Mouse (Mus musculus) adrenal gland, postnatal 25 days (tissue): ENCODE data around the gene Hist1h3b. TPM values are rescaled to one million over a fixed set of nuclear protein-coding genes. Genes with fewer than 3 reads are reported as not detected.
"Not testable (repeated sequence)": the region's sequence is repeated elsewhere in the genome, so short reads cannot be mapped to it uniquely, and the experiment has no call there.

ENCODE experiments used
- DNase-seq: peaks from one replicate; pipeline ENCODE4 v3.0.0; 2021; ENCODE audit warnings: mixed read lengths
- total RNA-seq: library from RNA; stranded (reverse); gene quantifications from 2 replicates; pipeline ENCODE4 v1.2.3, GENCODE M21; 2021

Gene Hist1h3b
- total RNA-seq, 1 experiment from 2014 or later: 94.0 TPM

DNA sequence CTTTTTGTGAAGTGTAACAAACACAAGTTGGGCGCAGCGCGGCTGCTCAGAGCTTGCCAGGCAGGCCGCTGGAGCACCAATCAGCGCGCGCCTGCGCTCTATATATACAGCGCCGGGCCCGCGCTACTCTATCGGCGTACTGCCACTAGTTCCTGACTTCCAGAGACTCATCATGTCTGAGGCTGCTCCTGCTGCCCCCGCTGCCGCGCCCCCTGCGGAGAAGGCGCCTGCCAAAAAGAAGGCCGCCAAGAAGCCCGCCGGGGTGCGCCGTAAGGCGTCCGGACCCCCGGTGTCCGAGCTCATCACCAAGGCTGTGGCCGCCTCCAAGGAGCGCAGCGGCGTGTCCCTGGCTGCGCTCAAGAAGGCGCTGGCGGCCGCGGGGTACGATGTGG is 13.4 kb upstream of the Hist1h3b start, which contains the start of gene Hist1h1c:
Gene Hist1h1c (plus strand): TSS at position 132 of the 392 bp plus-strand sequence.
- peak; percentile 85 for DNase-seq

DNA sequence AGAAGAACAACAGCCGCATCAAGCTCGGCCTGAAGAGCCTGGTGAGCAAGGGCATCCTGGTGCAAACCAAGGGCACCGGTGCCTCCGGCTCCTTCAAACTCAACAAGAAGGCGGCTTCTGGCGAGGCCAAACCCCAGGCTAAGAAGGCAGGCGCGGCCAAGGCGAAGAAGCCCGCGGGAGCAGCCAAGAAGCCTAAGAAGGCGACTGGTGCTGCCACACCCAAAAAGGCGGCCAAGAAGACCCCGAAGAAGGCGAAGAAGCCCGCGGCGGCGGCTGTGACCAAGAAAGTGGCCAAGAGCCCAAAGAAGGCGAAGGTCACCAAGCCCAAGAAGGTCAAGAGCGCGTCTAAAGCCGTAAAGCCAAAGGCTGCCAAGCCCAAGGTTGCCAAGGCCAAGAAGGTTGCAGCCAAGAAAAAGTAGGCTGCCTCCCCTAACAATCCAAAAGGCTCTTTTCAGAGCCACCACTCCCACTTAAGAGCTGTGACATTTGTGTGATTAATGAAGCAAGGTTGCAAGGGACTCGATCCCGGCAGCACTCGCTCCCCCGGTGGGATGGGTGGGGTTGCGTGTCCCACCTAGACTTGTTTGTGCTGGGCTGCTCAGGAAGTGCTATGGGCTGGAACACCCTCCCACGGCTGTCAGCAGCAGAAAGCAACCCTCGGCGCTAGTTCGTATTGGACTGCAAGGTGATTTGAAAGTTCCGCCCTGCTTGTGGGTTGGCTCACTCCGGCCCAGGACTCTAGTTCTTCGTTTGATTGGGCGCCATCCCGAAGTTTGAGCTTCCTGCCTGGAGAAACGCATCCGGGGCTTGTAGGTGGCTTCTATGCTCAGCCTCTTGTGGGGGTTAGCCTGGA is 12.8 kb upstream of the Hist1h3b start:
- peak; percentile 88 for DNase-seq

DNA sequence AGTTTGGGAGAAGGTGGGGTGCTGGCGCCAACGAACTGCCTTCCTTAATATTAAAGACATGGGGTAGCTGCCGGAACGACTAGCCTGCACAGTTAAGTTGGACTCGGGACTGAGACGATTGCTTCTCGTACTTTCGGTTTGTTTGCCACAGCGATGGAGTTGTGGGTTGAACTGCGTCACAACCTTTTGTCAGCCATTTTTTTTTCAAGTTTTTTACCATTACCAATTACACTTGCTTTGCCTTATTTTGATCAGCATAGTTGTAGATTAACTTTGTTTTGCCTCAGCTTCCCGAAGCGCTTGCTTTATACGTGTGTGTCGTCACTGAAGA is 12.2 kb upstream of the Hist1h3b start:
- DNase-seq: no peak

DNA sequence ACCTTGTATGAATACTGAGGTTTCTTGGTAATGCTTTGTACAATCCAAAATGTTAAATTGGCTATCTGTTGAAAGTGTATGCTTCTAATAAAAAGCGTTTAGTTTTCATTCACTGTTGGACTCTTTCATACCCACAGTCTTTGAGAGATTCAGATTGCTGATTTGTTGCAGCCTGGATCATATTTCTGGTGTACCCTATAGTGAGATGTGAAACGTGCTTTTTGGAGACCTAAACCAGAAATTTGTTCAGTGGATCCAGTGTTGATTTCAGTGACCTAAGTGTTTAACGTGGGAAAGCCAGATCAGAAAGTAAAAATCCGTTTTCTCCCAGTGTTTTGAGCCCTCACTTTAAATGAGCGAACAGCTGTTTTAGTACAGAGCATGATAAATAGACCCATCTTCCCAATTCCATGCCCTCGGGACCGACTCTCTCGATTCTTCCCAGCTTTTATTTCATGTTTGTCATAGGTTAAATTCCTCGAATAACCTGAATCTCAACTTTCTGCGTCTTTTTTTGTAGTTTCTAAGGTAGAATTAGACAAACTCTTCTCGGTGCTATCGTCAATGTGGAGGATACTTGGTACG is 11.7 kb upstream of the Hist1h3b start:
- DNase-seq: no peak

DNA sequence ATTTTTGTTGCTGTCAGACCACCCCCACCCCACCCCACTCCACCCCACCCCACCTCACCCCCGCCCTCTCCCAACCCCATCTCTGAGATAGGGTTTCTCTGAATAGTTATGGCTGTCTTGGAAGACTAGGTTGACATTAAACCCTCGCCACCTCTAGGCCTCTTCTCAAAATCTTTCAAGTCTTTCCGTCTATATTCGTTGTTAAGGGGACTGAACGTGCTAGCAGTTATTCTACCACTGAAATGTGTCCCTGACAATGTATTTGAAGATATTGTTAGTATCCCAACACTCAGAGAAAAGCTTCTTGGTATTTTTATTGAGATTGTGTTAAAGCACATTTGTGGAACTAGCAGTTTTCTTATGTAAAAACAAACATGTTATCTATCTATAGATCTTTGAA is 11.2 kb upstream of the Hist1h3b start:
- no peak for DNase-seq

DNA sequence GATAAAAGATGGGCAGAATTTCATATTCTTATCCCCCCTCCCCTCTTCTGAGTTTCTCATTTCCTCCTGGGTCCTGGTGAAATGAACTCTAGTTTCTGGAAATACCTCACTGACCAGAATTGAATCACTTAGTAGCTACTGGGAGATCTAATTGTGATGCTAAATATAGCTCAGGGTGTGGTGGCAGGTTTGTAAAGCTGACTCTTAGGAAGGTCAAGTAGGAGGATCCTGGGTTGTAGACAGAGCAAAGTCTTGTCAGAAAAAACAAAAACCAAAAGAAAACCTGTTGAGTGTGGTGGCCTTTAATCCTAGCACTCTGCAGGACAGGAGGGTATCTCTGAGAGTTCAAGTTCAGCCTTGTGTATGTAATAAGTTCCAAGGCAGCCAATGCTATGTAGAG is 10.1 kb upstream of the Hist1h3b start:
- no peak for DNase-seq

DNA sequence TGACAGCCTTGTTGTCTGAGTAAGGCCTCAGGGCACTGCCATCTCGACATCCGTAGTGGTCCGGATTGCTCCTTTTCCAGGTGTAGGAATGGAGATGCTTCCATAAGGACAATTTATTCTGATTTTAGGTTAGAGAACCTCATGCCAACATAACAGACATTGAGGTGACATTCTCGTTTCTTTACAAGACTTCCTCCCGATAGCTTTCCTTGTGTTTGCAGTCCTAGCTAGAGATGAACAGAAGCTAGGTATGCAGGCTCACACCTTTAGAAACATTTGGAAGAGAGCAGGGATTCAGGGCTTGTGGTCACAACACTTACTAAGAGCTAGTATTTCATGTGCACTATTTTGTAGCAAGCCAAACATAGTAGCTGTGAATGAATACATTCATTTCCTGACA is 8.9 kb upstream of the Hist1h3b start:
- no peak for DNase-seq

DNA sequence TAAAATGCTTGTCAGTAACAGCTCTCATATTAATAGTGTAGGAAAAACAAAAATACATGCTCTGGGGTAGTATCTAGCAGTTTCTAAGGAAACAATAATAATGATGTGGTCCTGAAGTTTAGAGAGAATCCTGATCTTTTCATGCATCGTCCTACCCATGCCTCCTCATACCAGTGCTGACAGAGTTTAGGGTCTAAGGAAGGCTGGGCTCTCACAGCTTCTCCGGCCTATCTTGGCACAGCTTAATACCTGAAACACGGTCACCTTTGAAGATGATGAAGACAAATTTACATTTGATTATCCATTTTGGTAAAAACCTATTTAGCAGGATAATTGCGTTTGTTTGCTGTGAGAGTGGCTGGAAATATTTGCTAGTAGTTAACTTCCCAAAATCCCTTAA is 8.1 kb upstream of the Hist1h3b start:
- no peak for DNase-seq

DNA sequence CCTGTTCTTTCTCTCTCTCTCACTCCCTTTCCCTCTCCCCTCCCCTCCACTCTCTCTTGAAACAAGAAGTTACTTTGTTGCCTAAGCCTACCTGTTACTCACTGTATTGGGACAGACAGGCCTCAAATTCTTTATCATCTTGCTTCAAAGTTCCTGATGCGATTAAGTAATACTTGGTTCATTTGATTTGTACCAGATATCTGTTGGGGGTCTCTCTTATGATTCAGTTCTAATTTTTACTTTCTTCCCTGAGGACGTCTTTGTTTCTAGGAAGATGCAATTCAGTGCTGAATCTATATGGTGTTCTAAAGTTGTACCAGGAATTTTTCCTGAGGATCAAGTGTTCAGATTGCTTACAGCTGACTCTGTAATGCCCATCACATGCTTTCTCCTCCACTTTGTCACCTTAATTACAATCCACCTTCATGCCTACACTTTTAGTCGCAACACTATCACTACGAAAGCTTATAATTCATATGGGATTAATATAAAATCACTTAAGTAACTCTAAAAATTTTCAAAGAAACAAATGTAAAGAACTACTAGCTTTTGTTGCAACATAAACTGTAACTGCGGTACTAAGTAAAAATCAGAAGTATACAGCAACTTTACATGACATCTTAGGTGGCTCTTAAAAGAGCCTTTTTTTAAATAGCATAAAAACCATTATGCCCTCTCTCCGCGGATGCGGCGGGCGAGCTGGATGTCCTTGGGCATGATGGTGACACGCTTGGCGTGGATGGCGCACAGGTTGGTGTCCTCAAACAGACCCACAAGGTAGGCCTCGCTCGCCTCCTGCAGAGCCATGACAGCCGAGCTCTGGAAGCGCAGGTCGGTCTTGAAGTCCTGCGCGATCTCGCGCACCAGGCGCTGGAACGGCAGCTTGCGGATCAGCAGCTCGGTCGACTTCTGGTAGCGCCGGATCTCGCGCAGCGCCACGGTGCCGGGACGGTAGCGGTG is 7.4 kb upstream of the Hist1h3b start:
- no peak for DNase-seq

DNA sequence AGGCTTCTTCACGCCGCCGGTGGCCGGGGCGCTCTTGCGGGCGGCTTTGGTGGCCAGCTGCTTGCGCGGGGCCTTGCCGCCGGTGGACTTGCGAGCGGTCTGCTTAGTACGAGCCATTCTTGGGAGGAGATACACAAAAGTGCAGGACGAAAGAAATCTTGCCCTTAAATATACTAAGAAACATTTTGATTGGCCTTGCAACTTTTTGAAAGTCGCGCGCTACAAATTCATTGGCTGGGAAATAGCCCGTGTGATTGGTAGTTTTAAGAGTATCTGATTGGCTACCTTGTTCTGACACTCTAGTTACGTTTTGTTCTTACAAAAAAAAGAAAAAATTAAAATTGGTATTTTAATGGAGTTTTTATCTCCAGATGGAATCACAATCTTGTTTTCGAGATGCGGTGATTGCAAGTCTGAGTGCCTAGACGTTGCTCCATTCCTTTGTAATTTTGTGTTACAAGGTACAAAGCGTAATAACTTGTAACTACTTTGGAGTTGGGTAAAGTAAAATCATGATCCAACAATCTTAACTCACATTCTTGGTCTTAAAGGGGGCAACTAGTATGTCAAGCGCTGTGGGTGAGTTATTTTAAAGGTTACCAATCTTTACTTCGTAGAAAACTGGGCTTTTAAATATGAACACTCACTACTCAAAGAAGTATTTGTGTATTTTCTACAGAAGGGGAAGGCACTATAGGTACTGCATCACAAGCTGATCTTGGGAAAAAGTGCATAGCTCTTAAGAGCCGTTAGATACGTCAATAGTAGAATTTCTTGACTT is 6.5 kb upstream of the Hist1h3b start, which contains the start of gene Hist1h3c:
Gene Hist1h3c (minus strand): TSS at position 222 of the 781 bp plus-strand sequence.
- DNase-seq: peak; percentile 77

DNA sequence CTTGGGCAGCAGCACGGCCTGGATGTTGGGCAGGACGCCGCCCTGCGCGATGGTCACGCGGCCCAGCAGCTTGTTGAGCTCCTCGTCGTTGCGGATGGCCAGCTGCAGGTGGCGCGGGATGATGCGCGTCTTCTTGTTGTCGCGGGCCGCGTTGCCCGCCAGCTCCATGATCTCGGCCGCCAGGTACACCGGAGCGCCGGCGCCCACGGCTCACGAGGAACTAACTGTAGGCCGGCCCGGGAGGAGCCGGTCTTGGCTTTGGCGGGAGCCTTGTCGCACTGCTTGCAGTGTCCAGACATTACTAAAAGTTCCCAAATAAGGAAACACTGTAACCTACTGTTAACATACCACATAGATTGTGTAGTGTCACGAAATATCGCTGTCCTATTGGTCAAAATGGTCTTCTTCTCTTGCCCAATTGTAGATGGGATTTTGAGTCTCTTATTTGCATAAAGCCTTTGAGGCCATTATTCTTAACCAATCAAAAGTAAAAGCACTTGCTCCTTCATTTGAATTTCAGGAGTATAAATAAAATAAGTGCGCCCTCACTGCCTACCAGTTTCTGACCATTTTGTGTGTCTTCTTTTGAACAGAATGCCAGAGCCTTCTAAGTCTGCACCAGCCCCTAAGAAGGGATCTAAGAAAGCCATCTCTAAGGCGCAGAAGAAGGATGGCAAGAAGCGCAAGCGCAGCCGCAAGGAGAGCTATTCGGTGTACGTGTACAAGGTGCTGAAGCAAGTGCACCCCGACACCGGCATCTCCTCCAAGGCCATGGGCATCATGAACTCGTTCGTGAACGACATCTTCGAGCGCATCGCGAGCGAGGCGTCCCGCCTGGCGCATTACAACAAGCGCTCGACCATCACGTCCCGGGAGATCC is 5.6 kb upstream of the Hist1h3b start, which contains the start of gene Hist1h2bb:
Gene Hist1h2bb (plus strand): TSS at position 534 of the 880 bp plus-strand sequence.
- DNase-seq: peak; percentile 52

DNA sequence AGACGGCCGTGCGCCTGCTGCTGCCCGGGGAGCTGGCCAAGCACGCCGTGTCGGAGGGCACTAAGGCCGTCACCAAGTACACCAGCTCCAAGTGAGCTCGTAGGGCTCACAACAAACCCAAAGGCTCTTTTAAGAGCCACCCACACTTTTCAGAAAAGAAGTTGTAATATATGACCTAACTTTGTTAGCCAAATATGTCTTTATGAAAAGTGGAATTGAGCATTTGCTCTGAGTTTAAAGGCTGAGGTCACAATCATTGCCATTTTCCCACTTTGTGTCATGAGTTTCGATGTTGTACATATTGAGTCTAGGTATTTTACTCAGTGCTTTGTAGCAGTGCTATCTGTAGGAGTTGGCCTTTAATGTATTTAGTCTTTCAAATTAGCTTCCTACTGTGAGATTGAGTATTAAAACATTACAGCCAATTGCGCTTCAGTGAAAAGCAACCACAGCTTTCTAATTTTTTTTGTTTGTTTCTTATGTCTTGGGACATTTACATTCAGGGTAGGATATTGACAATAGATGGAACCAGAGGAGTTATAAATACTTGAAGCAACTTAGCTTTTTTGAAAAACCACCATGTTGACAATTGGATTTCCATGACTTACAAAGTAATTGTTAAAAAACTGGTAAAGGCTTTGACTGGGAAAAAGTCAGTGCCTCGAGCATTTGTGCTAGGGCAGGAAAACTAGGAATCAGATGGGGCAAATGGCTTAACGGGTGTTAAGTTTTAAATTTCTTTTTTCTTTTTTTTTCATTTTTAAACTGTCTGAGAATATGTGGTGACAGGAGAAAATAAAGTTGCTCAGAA is 4.8 kb upstream of the Hist1h3b start:
- DNase-seq: no peak

DNA sequence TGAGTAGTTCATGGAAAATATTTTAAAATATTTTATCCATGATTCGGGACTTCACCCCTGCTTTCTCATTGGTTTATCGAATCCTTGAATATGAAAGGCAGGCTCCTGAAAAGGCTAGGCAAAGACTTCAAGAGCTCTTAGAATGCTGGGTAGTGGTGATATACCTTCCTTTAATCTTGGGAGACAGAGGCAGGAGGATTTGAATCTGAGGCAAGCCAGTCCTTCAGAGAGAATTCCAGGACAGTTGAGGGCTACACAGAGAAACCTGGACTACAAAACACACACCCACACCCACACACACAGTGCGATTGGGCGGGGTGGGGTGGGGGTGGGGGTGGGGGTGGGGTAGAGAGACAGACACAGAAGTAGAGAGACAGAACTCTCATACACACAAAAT is 4.2 kb upstream of the Hist1h3b start:
- no peak for DNase-seq

DNA sequence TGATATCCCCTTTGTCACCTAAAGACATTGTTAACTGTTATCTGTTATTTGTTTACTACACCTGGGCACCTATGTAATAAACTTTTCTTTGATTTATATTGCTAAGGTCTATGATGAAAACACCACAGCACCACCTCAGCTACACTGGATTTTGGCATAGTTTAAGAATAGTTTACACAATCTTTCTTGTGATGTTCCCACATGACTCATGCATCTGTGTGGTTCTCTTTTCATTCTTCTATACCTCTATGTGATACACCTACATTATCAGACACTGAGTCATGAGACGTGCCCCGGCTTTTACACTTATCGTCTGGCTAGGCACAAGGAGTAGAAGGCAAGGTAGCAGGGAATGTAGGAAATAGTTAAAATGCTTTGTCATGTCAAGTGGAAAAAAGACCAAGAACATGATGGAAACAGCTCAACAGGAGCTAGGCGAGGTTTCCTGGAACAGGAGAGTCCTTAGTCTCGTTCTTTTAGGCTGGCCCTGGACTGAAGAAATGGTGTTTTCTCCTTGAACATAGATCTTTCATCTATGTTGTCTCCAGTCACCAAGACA is 2.4 kb upstream of the Hist1h3b start:
- DNase-seq: no peak

DNA sequence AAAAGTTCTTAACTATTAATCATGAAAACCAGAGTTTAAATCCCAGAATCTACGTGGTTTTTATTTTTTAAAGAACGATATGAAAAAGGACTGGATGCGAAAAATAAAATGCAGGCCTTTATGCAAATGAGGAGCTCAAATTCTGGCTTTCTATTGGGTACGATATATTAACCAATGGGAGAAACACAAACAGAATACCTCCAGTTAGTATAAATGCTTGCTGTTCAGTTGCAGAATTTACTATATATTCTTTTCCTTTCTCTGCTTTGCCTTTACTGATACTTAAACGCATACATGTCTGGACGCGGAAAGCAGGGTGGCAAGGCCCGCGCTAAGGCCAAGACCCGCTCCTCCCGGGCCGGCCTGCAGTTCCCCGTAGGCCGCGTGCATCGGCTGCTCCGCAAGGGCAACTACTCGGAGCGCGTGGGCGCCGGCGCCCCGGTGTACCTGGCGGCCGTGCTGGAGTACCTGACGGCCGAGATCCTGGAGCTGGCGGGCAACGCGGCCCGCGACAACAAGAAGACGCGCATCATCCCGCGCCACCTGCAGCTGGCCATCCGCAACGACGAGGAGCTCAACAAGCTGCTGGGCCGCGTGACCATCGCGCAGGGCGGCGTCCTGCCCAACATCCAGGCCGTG is 1.1 kb upstream of the Hist1h3b start, which contains the start of gene Hist1h2ab:
Gene Hist1h2ab (plus strand): TSS at position 288 of the 639 bp plus-strand sequence.
- DNase-seq: not testable (repeated sequence)

DNA sequence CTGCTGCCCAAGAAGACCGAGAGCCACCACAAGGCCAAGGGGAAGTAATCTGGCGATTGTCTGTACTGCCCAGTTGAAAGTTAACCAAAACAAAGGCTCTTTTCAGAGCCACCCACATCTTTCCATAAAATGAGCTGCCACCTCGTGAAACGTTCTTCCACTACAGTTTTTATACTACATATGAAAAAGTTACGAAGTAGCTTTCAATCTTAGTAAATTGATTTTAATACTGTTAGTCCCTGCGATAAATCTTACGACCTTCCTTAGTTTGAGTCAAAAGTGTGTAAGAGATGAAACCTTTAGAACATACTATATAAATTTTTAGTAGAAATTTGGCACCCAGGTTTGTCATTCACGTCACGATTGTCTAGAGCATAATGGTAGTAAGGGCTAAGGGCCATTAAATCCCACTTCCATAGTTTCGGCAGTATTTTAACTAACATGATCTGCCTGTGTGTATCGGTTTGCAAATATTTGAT is 550 bp upstream of the Hist1h3b start:
- no peak for DNase-seq

DNA sequence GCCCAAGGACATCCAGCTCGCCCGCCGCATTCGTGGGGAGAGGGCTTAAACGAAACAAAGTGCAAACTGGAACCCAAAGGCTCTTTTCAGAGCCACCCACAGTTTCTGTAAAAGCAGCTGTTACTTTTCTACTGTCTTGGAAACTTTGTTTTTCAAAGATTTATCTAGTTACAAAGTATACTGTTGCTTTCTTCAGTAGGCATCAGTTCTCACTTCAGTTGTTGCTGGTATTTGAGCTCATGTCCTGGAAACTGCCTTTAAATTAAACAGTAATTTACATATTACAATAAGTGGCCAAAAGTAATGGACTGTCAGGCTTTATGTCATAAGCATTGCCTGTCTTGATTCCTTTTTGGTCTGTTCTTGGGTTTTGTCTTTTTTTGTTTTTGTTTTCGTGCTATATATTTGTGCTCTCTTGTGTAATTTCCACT is 690 bp downstream of the Hist1h3b start:
- DNase-seq: no peak

DNA sequence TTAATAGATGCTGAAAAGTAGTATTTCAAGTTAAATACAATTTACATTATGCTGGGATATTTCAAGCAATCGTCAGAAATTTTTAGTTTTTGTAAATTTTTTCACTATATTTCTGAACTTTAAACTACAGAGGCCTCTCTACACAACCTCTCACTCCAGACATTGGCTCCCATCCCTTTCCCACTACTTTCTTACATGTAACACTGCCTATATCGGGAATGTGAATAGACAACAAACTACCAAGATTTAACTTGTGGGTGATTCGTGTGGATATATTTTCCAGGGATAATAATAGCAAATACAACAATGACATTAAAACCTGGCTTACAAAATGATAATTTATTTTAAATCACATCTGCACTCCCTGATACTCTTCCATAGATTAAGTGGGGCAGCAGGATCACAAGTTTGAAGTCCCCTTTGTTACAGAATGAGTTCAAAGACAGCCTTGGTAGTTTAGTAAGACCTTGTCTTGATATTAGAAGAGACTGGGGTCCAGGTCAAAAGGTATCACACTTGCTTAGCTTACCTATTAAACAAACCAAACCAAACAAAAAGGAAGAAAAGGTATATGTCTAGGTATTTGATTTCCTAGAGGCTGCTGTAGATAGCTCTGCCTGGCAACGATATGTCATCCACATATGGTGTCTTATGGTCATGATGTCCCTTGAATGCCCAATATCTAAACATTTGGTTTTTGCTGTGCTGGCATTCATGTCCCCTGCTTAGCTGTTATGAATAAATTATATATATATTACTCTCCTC is 1.4 kb downstream of the Hist1h3b start:
- no peak for DNase-seq
